Mouse (Mus musculus) bone marrow macrophage, adult 2 months (primary cell): ENCODE measurements around the gene Ptpn12. TPM values are rescaled to one million over a fixed set of nuclear protein-coding genes. Genes with fewer than 3 reads are reported as not detected.

ENCODE experiments used
- H3K27ac ChIP-seq: 2 replicates; pipeline ENCODE4 v1.5.1; 2012; ENCODE audit warnings: low read depth, low read length; ENCODE audit not compliant: insufficient read depth
- H3K4me1 ChIP-seq: 2 replicates; pipeline ENCODE4 v1.6.1; 2012; ENCODE audit warnings: low read length; ENCODE audit not compliant: control insufficient read depth, insufficient read depth
- H3K4me3 ChIP-seq: 2 replicates; pipeline ENCODE4 v1.5.1; 2012; ENCODE audit warnings: mild to moderate bottlenecking, low read length, moderate library complexity; ENCODE audit not compliant: insufficient read depth
- CTCF ChIP-seq: IDR thresholded peaks from 2 replicates; pipeline ENCODE4 v1.5.1; 2012; ENCODE audit warnings: low read depth, mild to moderate bottlenecking, low read length, moderate library complexity
- POLR2A ChIP-seq: IDR thresholded peaks from 2 replicates; pipeline ENCODE4 v1.6.1; 2012; ENCODE audit warnings: mild to moderate bottlenecking, low read depth, low read length, borderline replicate concordance
- polyA plus RNA-seq: library from polyadenylated mRNA; stranded (reverse); fragments of >200 nt; gene quantifications from 2 replicates; pipeline ENCODE4 v1.2.4, GENCODE M21; 2012; ENCODE audit not compliant: missing spikeins, insufficient read depth, insufficient read length

Ptpn12 gene
- polyA plus RNA-seq, 1 experiment = 86.0 TPM

GRCm38 (mm10) chr5:20942523-20942922, 113.2 kb downstream of the Ptpn12 start:
- Histone ChIP-seq H3K27ac (peak overlapping the region; percentile 76), H3K4me3 (no peak overlapping the region), H3K4me1 (peaks cover 57% of the 10 kb centered on the region)
- TF ChIP-seq POLR2A (no peak), CTCF (no peak)

GRCm38 (mm10) chr5:20941205-20941604, 114.5 kb downstream of the Ptpn12 start:
- peaks cover 52% of the 10 kb centered on the region for H3K4me1 ChIP-seq
- TF ChIP-seq CTCF = no peak
- no peak for TF ChIP-seq POLR2A
- peak overlapping the region; percentile 98 for H3K27ac ChIP-seq
- H3K4me3 ChIP-seq = 0 out of 2 replicates have a peak overlapping the region, but pooled peaks have one; percentile 22

- Histone ChIP-seq H3K27ac (peak overlapping the region; percentile 98), H3K4me3 (no peak overlapping the region), H3K4me1 (peaks cover 57% of the 10 kb centered on the region)
- TF ChIP-seq POLR2A = no peak
- no peak for TF ChIP-seq CTCF
These were observed 115.0 kb downstream of the Ptpn12 start for GRCm38 (mm10) chr5:20940696-20941095.

- Histone ChIP-seq H3K4me3 (no peak overlapping the region), H3K27ac (peak overlapping the region; percentile 98), H3K4me1 (peaks cover 62% of the 10 kb centered on the region)
- TF ChIP-seq CTCF = no peak
- no peak for TF ChIP-seq POLR2A
These were observed 115.6 kb downstream of the Ptpn12 start for GRCm38 (mm10) chr5:20940040-20940571.

GRCm38 (mm10) chr5:20938523-20938922, 117.2 kb downstream of the Ptpn12 start:
- Histone ChIP-seq H3K4me1 (peaks cover 64% of the 10 kb centered on the region), H3K4me3 (no peak overlapping the region), H3K27ac (peak overlapping the region; percentile 16; the same call in 1 of the 2 replicates)
- TF ChIP-seq POLR2A (no peak), CTCF (no peak)

Other genes with a start within 250 kb of the Ptpn12 start
- gene Phtf2, start 173.8 kb downstream of the Ptpn12 start, polyA plus RNA-seq = 10.7 and 14.1 TPM in 2 replicates
- 30.9 and 31.8 TPM in 2 replicates for gene Tmem60, start 173.7 kb downstream of the Ptpn12 start, polyA plus RNA-seq
- gene Rsbn1l, start 99.5 kb downstream of the Ptpn12 start, polyA plus RNA-seq = 34.7 and 35.8 TPM in 2 replicates
- gene Gsap, start 130.3 kb upstream of the Ptpn12 start, polyA plus RNA-seq = 34.2 and 35.0 TPM in 2 replicates